Mouse (Mus musculus): ENCODE measurements at regions not wholly inside any gene's neighbourhood (a gene's known extent, or its start where the extent isn't known, plus 50 kb on each side); places are given as distances from the start of the nearest gene placed in this dataset.

DNA sequence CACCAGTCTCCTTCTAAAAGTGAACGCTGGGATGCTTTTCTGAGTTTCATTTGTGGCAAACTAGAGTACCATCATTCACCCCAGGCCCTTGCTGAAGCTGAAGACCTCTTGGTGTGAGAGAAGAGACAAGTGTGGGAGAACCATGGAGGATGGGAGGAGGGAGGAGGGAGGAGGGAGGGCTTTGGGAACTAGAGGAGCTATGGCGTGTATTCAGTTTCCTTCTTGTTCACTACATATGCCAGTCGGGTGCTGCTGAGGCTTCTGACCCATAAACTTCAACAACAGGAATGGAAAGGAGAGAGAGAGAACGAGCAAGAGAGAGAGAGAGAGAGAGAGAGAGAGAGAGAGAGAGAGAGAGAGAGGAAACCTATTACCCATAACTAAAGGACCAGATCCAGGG is 452.1 kb downstream of the Rps24 start:
- DNase-seq (ENCODE audit: low spot score) (no peak), ATAC-seq (ENCODE audit: insufficient read depth, low read depth) (no peak)
- H3K4me2 ChIP-seq (ENCODE audit: low read depth, low read length) = no peak overlapping the region
- H3K4me3 ChIP-seq (ENCODE audit: low read depth, low read length) = no peak overlapping the region
- H3K36me3 ChIP-seq (replicated peaks; ENCODE audit: control insufficient read depth, insufficient read depth, low read length) = no peaks in the 10 kb centered on the region
- H3K9me3 ChIP-seq (replicated peaks; ENCODE audit: control insufficient read depth, low read length) = no peaks in the 10 kb centered on the region
- WGBS = 87% methylated on average over 4 of the region's 4 CpGs
- no peak overlapping the region for H3K9ac ChIP-seq (replicated peaks; ENCODE audit: low read depth, low read length)
- H3K4me1 ChIP-seq (ENCODE audit: control insufficient read depth, insufficient read depth) = peaks cover 6% of the 10 kb centered on the region; the same call in 1 of the 2 replicates
- TF ChIP-seq EP300 (IDR thresholded peaks at IDR 0.05; ENCODE audit: low read depth) (no peak), CTCF (IDR thresholded peaks at IDR 0.05; ENCODE audit: low read depth) (no peak)
- no peaks in the 10 kb centered on the region for H3K27me3 ChIP-seq (ENCODE audit: control insufficient read depth, insufficient read depth, low read length)
- no peak overlapping the region for H3K27ac ChIP-seq (ENCODE audit: low read depth)

DNA sequence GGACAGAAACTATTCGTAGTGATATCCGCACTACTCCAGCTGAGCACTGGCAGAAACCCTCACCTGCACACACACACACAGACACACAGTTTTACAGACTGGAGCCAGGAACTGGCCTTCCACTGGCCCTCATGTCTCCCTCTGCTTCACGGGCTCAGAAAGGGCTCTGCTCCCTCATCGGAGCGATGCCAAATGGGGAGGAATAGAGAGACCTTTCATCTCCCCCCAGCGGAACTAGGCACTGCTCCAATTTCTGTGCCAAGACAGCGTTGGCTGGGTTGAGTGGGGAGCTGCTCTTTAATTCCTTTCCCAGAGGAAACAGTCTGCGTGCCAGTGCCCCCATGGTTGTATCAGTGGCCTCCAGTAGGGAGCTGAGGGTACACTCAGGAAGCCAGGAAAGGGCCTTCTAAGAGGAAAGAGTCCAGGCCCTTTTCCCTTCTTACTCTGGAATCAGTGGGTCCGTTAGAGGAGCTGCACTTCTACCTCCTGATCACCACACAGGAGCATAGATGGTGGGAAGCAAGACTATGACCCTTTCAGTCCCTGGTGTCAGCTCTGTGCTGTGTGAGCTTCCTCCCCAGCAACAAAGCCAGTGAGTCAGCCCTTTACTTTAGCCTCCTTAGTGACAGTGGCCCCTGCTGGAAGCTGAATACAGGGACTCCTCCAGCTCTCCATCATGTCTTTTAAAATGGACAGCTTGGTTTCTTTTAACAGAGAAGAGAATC is 452.7 kb downstream of the Rps24 start:
- Histone ChIP-seq H3K9me3 (replicated peaks; ENCODE audit: control insufficient read depth, low read length) (no peaks in the 10 kb centered on the region), H3K36me3 (replicated peaks; ENCODE audit: control insufficient read depth, insufficient read depth, low read length) (no peaks in the 10 kb centered on the region), H3K4me1 (ENCODE audit: control insufficient read depth, insufficient read depth) (peaks cover 6% of the 10 kb centered on the region; the same call in 1 of the 2 replicates), H3K4me3 (ENCODE audit: low read depth, low read length) (no peak overlapping the region), H3K27ac (ENCODE audit: low read depth) (peak overlapping the region; percentile 48; the same call in 1 of the 2 replicates), H3K27me3 (ENCODE audit: control insufficient read depth, insufficient read depth, low read length) (no peaks in the 10 kb centered on the region), H3K4me2 (ENCODE audit: low read depth, low read length) (no peak overlapping the region), H3K9ac (replicated peaks; ENCODE audit: low read depth, low read length) (no peak overlapping the region; the same call in 1 of the 2 replicates)
- DNase-seq (ENCODE audit: low spot score) (peak; percentile 10), ATAC-seq (ENCODE audit: insufficient read depth, low read depth) (peak; percentile 67)
- 35% methylated on average over 9 of the region's 9 CpGs for WGBS
- TF ChIP-seq CTCF (IDR thresholded peaks at IDR 0.05; ENCODE audit: low read depth) = peak; percentile 23; the same call in 1 of the 2 replicates
- no peak for TF ChIP-seq EP300 (IDR thresholded peaks at IDR 0.05; ENCODE audit: low read depth)

DNA sequence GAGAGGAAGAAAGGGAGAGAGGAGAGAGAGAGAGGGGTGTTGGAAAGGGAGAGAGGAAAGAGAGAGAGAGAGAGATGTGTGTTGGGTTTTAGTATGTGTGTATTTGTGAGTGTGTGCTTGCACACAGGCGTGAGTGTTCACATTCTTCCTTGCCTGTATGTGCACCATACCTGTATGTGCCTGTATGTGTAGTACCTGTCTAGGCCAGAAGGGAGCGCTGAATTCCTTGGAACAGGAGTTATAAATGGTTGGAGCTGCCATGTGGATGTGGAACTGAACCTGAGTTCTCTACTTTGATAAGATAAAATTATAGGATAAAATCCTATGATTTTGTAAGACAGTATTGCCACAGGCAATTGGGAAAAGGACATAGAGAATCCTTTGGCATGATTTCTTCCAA is 458.8 kb downstream of the Rps24 start:
- TF ChIP-seq CTCF (IDR thresholded peaks at IDR 0.05; ENCODE audit: low read depth) = no peak; the same call in 1 of the 2 replicates
- no peak for TF ChIP-seq EP300 (IDR thresholded peaks at IDR 0.05; ENCODE audit: low read depth)
- no peaks in the 10 kb centered on the region for H3K4me1 ChIP-seq (ENCODE audit: control insufficient read depth, insufficient read depth)
- DNase-seq (ENCODE audit: low spot score) (no peak), ATAC-seq (ENCODE audit: insufficient read depth, low read depth) (no peak)
- 0 out of 2 replicates have a peak, but pooled peaks cover 7% of the 10 kb centered on the region for H3K9me3 ChIP-seq (replicated peaks; ENCODE audit: control insufficient read depth, low read length)
- H3K4me3 ChIP-seq (ENCODE audit: low read depth, low read length) = no peak overlapping the region
- H3K4me2 ChIP-seq (ENCODE audit: low read depth, low read length) = no peak overlapping the region
- WGBS = 34% methylated on average over 2 of the region's 2 CpGs
- H3K27ac ChIP-seq (ENCODE audit: low read depth) = no peak overlapping the region
- H3K9ac ChIP-seq (replicated peaks; ENCODE audit: low read depth, low read length) = no peak overlapping the region
- H3K36me3 ChIP-seq (replicated peaks; ENCODE audit: control insufficient read depth, insufficient read depth, low read length) = no peaks in the 10 kb centered on the region
- H3K27me3 ChIP-seq (ENCODE audit: control insufficient read depth, insufficient read depth, low read length) = no peaks in the 10 kb centered on the region

DNA sequence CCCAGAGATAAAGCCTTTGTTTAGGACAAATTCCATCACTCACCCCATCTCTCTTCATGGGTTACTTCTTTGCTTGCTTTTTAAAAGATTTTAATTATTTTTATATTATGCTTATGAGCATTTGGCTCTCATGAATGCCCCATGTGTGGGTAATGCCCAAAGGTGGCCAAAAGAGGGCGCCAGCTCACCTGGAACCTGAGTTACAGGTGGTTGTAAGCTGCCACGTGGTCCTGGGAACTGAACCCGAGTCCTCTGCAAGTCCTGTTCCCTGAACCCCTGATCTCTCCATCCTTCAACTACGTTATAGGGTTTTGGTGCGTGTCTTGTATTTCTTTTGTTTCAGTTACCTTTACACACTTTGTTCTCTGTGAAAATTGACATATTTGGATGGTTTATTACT is 460.2 kb downstream of the Rps24 start:
- Histone ChIP-seq H3K9ac (replicated peaks; ENCODE audit: low read depth, low read length) (no peak overlapping the region), H3K4me3 (ENCODE audit: low read depth, low read length) (no peak overlapping the region), H3K4me2 (ENCODE audit: low read depth, low read length) (no peak overlapping the region), H3K36me3 (replicated peaks; ENCODE audit: control insufficient read depth, insufficient read depth, low read length) (no peaks in the 10 kb centered on the region), H3K9me3 (replicated peaks; ENCODE audit: control insufficient read depth, low read length) (0 out of 2 replicates have a peak, but pooled peaks cover 7% of the 10 kb centered on the region), H3K4me1 (ENCODE audit: control insufficient read depth, insufficient read depth) (no peaks in the 10 kb centered on the region), H3K27ac (ENCODE audit: low read depth) (no peak overlapping the region), H3K27me3 (ENCODE audit: control insufficient read depth, insufficient read depth, low read length) (no peaks in the 10 kb centered on the region)
- DNase-seq (ENCODE audit: low spot score) (no peak), ATAC-seq (ENCODE audit: insufficient read depth, low read depth) (no peak)
- WGBS = 79% methylated on average over 5 of the region's 5 CpGs
- no peak for TF ChIP-seq CTCF (IDR thresholded peaks at IDR 0.05; ENCODE audit: low read depth)
- no peak for TF ChIP-seq EP300 (IDR thresholded peaks at IDR 0.05; ENCODE audit: low read depth)

DNA sequence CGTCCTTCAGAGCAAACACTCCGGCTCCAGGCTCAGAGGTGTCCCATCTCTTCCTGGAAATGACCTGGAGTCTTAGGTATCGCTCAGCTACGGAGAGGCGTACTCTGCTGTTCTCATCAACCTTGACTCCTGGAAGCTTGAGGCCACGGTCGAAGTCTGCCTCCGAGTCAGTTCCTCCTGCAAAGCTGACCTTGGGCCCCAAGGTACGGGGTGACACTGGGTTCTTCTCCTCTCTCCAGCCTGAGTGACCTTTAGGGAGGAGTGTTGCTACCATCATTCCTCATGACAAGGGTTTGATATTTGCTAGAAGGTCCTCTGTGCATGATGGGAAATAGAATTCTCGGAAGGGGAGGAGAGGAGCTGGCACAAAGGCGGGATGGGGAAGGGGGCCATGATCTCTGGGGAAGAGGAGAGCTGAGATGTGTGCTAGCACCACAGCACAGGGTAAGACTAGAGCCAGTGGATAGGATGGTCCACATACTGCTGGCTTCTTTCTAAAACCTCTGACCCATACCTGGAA is 469.0 kb downstream of the Rps24 start:
- H3K27ac ChIP-seq (ENCODE audit: low read depth) = no peak overlapping the region
- TF ChIP-seq CTCF (IDR thresholded peaks at IDR 0.05; ENCODE audit: low read depth) (no peak), EP300 (IDR thresholded peaks at IDR 0.05; ENCODE audit: low read depth) (no peak)
- H3K27me3 ChIP-seq (ENCODE audit: control insufficient read depth, insufficient read depth, low read length) = no peaks in the 10 kb centered on the region
- no peaks in the 10 kb centered on the region for H3K36me3 ChIP-seq (replicated peaks; ENCODE audit: control insufficient read depth, insufficient read depth, low read length)
- H3K9me3 ChIP-seq (replicated peaks; ENCODE audit: control insufficient read depth, low read length) = no peaks in the 10 kb centered on the region
- DNase-seq (ENCODE audit: low spot score) (no peak), ATAC-seq (ENCODE audit: insufficient read depth, low read depth) (no peak)
- H3K4me3 ChIP-seq (ENCODE audit: low read depth, low read length) = no peak overlapping the region
- 74% methylated on average over 11 of the region's 11 CpGs for WGBS
- H3K4me1 ChIP-seq (ENCODE audit: control insufficient read depth, insufficient read depth) = no peaks in the 10 kb centered on the region
- no peak overlapping the region for H3K9ac ChIP-seq (replicated peaks; ENCODE audit: low read depth, low read length)
- no peak overlapping the region for H3K4me2 ChIP-seq (ENCODE audit: low read depth, low read length)
